Mouse (Mus musculus) cerebellum, postnatal 25 days (tissue): ENCODE data around the gene Dok1.

Experiments
- DNase-seq, 2 experiments: peaks; one replicate each; pipeline ENCODE4 v3.0.0; 2021; ENCODE audit warnings: mixed read lengths in 2 of 2

Dok1 gene

GRCm38 (mm10) chr6:83033249-83034185 lies at the start of gene Dok1, which contains the start of gene Loxl3:
Dok1 (minus strand) TSS chr6:83033471.
Loxl3 (plus strand) TSS chr6:83034173.
- peak in 1 of 2 experiments; percentile 39 for DNase-seq

GRCm38 (mm10) chr6:83080210-83080609 lies 46.9 kb upstream of the Dok1 start:
- DNase-seq, result no peak

DNA sequence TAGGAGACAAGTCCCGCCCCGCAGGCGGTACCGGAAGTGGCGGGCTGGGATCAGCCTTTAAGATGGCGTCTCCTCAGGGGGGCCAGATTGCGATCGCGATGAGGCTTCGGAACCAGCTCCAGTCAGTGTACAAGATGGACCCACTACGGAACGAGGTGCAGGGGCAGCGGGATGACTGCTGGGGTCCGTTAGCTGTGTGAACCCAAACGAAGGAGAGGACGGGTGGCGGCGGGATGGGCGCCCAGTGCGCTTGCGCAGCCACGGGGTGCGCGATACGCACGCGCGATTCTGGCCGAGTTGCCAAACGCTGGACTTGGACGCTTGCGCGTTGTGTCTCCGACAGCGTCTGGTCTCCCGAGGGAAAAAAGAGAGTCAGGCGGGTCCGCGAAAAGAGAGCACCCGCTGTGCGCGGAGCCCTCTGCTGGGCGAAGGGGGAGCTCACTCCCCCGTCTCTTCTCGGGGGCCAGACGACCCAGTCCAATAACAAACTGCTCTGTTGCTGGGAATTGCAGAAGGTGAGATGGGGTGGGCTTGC lies 45.1 kb upstream of the Dok1 start:
- DNase-seq, result peak; percentile 100

GRCm38 (mm10) chr6:83077630-83078323 lies 44.5 kb upstream of the Dok1 start, which contains the start of gene Pcgf1:
Pcgf1 (plus strand) TSS chr6:83077869.
- DNase-seq, result peak in 1 of 2 experiments; percentile 69

DNA sequence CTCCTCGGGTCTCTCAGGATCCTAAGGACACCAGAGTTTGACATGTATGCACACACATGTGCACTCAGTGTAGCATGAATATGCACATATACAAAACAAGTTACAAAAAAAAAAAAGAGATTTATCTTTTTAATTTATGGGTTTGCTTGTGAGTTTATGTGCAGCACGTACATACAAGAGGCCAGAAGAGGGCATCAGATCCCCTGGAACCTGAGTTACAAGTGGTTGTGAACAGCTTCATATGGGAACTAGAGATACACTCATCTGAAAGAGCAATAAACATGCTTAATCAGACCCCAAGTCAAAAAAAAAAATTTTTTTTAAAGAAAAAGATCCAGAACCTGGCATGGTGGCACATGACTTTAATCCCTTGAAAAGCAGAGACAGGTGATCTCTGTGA lies 41.7 kb upstream of the Dok1 start:
- DNase-seq, result no peak

DNA sequence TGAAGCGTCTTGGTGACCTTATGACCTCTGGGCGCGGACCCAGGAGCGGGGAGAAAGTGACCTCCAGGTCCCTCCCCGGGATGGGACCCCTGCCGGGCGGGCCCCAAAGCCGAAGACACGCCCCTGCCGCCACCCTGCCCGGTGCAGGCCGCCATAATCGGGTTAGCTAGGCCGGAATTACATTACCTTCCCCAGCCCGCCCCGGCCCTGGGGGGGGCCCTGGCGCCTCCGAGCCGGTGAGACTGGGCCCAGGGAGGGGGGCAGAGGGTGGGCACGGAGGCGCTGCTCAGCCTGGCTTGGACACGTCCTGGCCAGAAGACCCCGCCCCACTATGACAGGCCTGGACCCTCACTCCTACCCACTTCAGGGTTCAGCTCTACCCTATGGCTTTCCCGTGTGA lies 37.9 kb upstream of the Dok1 start:
- peak in 1 of 2 experiments; percentile 25 for DNase-seq

- DNase-seq, result peak; percentile 48 to 78
Observed at GRCm38 (mm10) chr6:83070311-83071219, 37.3 kb upstream of the Dok1 start.

DNA sequence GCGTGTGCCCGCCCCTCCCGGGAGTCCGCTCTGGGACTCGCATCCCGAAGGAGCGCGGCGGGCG lies 36.8 kb upstream of the Dok1 start, which contains the start of gene Tlx2:
Gene Tlx2 (minus strand): TSS at position 47 of the 64 bp plus-strand sequence.
- DNase-seq, result no peak

DNA sequence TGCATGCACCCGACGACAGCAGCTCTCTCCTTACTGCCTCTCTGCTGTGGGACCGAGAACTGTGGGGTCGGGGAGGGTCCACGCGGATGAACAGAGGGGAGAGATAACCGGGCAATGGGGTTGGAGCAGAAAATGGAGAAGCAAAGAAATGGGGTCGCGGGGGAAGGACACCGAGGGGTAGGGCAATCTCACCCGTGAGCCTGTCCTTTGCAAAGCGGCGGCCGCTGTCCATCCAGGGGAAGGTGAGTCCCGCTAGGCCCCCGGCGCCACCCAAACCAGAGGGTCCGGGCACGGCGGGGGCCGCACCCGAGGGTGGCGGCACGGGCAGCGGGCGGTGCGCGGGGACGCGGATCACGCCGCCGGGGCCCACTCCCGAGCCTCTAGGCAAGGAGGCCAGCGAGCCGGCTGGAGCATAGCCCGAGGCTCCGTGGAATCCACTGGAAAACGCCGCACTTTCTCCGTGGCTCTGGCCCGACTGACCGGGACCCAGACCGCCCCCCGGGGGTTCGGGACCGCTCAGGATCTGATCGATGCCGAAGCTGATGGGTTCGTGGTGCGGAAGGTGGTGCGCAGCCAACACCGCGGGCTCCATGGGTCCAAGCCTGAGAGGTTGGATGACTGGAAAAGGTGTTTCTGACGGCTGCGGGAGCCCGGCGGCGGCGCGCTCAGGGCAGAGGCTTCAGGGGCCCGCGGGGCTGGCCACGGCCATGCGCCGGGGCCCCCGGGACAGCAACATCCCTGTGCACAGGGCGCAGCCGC lies 36.4 kb upstream of the Dok1 start:
- peak; percentile 31 to 44 for DNase-seq

DNA sequence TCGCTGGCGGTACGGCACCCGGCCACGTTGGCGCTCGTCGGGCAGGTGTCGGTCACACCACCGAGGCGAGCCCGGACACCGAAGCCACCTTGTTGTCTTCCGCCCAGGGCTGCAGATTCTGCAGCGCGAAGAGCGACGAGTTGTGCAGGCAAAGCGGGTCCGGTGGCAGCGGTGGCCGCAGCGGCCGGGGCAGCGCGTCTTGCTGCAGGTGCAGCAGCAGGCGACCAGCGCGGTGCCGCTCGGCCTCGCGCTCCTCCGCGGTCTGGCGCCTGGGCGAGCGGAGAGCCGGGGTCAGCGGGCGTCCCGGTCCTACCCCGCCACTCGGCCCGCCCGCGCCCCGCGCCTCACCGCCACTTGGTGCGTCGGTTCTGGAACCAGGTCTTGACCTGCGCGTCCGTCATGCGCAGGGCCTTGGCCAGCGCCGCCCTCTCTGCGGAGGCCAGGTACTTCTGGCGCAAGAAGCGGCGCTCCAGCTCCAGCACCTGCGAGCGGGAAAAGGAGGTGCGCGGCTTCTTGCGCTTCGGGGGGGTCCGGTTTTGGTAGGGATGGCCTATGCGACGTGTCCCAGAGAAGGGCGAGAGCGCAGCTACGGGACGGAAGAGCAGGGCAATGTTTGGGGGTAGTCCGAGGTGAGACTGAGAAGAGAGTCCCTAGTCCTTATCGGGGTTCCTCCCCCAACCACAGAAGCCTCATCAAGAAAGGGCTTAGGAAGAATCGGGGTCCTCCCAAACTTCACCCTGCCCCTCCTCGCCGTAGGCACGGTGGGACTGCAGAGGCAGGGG lies 35.6 kb upstream of the Dok1 start:
- peak in 1 of 2 experiments; percentile 33 for DNase-seq

- DNase-seq, result no peak
Observed at GRCm38 (mm10) chr6:83068221-83068620, 35.0 kb upstream of the Dok1 start.

- no peak for DNase-seq
Observed at GRCm38 (mm10) chr6:83066441-83066840, 33.2 kb upstream of the Dok1 start.

DNA sequence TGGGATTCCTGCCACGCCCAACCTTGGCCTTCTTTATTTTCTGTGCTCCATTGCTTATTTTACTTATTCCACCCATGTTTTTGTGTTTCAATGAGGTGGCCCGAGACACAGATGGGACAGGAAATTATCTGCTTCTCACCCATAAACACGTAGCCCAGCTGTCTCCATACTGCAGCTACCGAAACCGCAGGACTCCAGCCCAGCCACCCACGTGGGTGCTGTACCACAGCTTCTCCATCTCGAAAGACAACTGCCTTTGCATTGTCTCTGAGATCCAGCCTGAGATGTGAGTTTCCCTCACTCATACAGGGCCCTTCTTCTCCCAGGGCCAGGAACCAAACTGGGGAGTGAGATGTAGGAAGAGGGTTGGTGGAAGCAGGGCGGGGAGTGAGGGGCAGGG lies 32.7 kb upstream of the Dok1 start:
- DNase-seq, result no peak

DNA sequence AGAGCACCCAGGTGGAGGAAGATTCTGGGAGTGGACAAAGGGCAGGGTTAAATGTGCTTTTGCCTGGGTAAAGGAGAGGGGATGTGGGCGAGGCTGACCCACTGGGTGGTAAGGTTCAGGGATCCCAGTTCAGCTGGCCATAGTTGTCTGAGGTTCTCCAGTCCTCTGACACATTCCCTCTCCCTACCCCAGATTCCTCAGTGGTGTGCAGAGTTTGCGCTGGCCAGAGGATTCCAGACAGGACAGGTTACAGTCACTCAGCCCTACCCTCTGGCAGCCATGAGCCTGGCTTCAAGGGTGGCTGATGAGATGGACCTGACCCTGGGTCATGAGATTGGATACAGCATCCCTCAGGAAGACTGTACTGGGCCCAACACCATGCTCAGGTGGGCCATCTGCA lies 25.5 kb upstream of the Dok1 start:
- DNase-seq, result no peak

DNA sequence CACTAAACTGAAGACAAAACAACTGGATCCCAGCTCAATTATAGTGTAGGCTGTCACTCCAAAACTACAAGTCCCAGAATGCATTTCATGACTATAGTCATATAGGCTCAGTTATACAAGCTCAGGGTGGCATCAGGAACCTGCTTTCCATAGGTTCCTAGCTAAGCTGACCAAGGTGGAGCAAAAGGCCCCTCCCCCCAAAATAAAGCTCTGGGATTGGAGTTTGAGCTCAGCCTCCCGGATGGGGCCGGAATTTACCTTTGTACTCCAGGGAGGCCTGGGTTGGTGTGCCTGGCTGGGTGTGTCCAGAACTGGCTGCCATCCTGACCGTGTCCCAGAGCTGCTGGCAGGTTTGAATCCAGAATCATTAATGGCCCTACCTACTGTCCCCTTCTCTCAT lies 24.5 kb upstream of the Dok1 start, which contains the start of gene Dqx1:
Gene Dqx1 (plus strand): TSS at position 55 of the 400 bp plus-strand sequence.
- DNase-seq, result peak in 1 of 2 experiments; percentile 37

DNA sequence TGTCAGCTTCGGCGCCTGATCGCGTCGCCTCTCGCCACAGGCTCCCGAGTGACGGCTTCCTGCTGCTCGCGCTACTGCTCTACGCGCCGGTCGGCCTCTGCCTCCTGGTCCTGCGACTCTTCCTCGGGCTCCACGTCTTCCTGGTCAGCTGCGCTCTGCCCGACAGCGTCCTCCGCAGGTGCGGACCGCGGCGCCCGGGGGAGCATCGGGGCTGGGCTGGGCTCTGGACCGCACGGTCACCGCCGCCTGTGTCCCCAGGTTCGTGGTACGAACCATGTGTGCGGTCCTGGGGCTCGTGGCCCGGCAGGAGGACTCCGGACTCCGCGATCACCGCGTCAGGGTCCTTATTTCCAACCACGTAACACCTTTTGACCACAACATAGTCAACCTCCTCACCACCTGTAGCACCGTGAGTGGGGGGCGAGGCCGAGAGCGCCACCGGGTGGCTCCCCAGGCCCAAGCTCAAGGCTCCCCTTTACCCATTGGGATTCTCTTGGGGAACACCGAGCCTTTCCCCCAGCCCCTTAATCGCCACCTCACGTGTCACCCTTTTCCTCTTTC lies 21.7 kb upstream of the Dok1 start, which contains the start of gene Htra2:
Gene Htra2 (minus strand): TSS at position 403 of the 561 bp plus-strand sequence.
- DNase-seq, result no peak

DNA sequence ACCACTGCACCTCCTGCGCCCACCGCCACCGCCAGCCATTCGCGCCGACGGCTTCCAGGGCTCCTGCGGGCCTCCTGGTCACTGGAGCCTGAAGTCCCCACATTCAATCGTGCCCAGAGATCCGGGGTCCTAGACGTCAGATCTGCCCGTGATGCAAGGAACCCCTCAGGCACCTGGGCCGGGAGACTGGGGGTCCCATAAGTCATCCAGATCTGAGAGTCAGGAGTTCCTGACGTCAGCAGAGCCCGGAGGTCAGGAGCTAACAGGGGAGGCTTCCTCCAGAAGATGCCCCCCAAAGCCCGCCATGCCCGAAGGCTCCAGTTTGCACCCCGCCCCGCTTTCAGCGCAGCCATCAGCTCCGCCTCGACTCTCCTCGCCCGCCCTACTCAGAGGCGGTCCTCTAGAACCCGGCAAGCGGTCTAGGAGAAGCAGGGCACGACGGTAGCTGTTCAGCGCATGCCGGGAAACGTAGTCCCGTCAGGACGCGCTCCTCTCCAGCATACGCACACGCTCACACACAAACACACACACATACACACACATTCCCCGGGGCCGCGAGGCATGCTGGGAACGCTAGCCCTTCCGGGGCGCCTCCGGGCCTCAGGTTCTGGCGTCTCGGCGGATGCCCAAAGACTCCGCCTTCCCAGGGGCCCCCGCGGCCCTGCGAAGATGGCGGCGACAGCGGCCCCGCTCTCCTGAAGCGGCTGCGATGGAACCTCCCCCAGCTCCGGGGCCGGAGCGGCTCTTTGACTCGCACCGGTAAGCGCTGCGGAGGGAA lies 21.0 kb upstream of the Dok1 start, which contains the start of gene Aup1:
Gene Aup1 (plus strand): TSS at position 448 of the 778 bp plus-strand sequence.
- DNase-seq, result peak; percentile 97 to 98

DNA sequence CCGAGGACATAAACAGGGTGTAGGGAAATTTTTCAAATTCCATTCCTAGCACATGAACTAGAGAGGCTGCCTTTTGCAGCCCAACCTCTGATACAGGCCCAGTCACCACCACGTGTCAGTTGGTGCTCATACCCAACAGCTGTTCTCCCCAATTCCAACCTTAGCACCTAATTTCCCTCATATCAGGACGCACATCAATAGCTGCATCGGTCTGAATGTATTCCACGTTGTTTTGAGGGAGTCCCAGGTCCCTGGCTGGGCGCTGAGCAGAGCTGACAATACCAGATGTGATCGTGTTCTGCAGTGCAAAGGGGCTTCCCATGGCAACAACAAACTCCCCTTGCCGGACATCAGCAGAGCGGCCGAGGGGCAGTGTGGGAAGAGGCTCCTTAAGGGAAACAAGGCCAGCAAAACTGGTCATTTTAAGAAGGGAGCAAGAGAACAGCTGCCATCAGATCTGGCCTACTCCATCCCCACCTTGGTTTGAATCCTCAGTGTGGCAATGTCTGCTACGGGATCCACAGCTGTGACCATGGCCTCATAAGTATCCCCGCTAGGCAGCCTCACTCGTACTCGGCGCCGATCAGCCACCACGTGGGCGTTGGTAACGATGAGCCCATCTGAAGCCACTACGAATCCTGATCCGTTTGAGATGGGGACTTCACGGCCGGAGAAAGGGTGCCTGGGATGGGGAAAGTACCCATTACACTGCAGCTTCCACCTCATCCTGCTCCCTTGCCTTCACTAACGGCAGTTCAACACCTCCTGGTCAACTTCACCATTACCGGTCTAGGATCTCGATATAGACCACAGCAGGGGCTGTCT lies 20.1 kb upstream of the Dok1 start:
- DNase-seq, result peak in 1 of 2 experiments; percentile 46

GRCm38 (mm10) chr6:83049367-83049766 lies 16.1 kb upstream of the Dok1 start:
- DNase-seq, result no peak
